Comparison of ENCODE assay signal across 8 mouse cellular contexts in genomic region chr8:60631504-60631934, GRCm38 (mm10). TPM values are rescaled to one million over a fixed set of nuclear protein-coding genes. Genes with fewer than 3 reads are reported as not detected.
DNase-seq lines count a peak whose midpoint lies in the region; ATAC-seq lines count a peak whose summit lies in the region.

No protein-coding gene starts in this region.

- H3K27me3 ChIP-seq in embryonic facial prominence, embryonic 14.5 days (replicated peaks; ENCODE audit: control insufficient read depth, insufficient read depth, low read length): 0 out of 2 replicates have a peak, but pooled peaks cover 4% of the 10 kb centered on the region
- peaks cover 19% of the 10 kb centered on the region for H3K27me3 ChIP-seq in limb, embryonic 12.5 days
- H3K27me3 ChIP-seq in midbrain, embryonic 13.5 days: peaks cover 32% of the 10 kb centered on the region

- peaks cover 4% of the 10 kb centered on the region; the same call in 1 of the 2 replicates for H3K4me1 ChIP-seq in embryonic facial prominence, embryonic 14.5 days (ENCODE audit: control insufficient read depth, insufficient read depth, low read length)
- peaks cover 8% of the 10 kb centered on the region for H3K4me1 ChIP-seq in limb, embryonic 12.5 days (replicated peaks)
- peaks cover 17% of the 10 kb centered on the region for H3K4me1 ChIP-seq in midbrain, embryonic 13.5 days (replicated peaks)

- under 1% methylated on average over 13 of the region's 13 CpGs for WGBS in embryonic facial prominence, embryonic 14.5 days
- WGBS in limb, embryonic 12.5 days: under 1% methylated on average over 13 of the region's 13 CpGs
- 1% methylated on average over 13 of the region's 13 CpGs for WGBS in midbrain, embryonic 13.5 days

- H3K27ac ChIP-seq in embryonic facial prominence, embryonic 14.5 days (replicated peaks; ENCODE audit: low read depth, low read length): no peak overlapping the region
- H3K27ac ChIP-seq in limb, embryonic 12.5 days: no peak overlapping the region
- no peak overlapping the region for H3K27ac ChIP-seq in midbrain, embryonic 13.5 days

- H3K36me3 ChIP-seq in embryonic facial prominence, embryonic 14.5 days (ENCODE audit: control insufficient read depth, insufficient read depth, low read length): no peaks in the 10 kb centered on the region
- H3K36me3 ChIP-seq in limb, embryonic 12.5 days: no peaks in the 10 kb centered on the region
- H3K36me3 ChIP-seq in midbrain, embryonic 13.5 days: no peaks in the 10 kb centered on the region

- H3K4me3 ChIP-seq in embryonic facial prominence, embryonic 14.5 days (ENCODE audit: low read depth, low read length): peak overlapping the region; percentile 66
- peak overlapping the region; percentile 32 for H3K4me3 ChIP-seq in limb, embryonic 12.5 days (replicated peaks)
- H3K4me3 ChIP-seq in midbrain, embryonic 13.5 days (replicated peaks): peak overlapping the region; percentile 70

- ATAC-seq in embryonic facial prominence, embryonic 14.5 days (ENCODE audit: low read depth): peak; percentile 37
- 0 out of 2 replicates have a peak, but pooled peaks have one; percentile 11 for ATAC-seq in limb, embryonic 12.5 days (ENCODE audit: insufficient number of reproducible peaks, insufficient read depth, low FRiP score, low TSS enrichment, low read depth)
- ATAC-seq in midbrain, embryonic 13.5 days: peak; percentile 18

- H3K4me2 ChIP-seq in embryonic facial prominence, embryonic 14.5 days (ENCODE audit: low read depth, low read length): peak overlapping the region; percentile 96
- peak overlapping the region; percentile 98 for H3K4me2 ChIP-seq in limb, embryonic 12.5 days
- peak overlapping the region; percentile 98 for H3K4me2 ChIP-seq in midbrain, embryonic 13.5 days (replicated peaks)

- H3K9me3 ChIP-seq in embryonic facial prominence, embryonic 14.5 days (ENCODE audit: control insufficient read depth, low read length): no peaks in the 10 kb centered on the region
- no peaks in the 10 kb centered on the region for H3K9me3 ChIP-seq in limb, embryonic 12.5 days
- no peaks in the 10 kb centered on the region for H3K9me3 ChIP-seq in midbrain, embryonic 13.5 days

- no peak overlapping the region for H3K9ac ChIP-seq in embryonic facial prominence, embryonic 14.5 days (ENCODE audit: low read depth, low read length)
- no peak overlapping the region for H3K9ac ChIP-seq in limb, embryonic 12.5 days (replicated peaks)
- H3K9ac ChIP-seq in midbrain, embryonic 13.5 days (replicated peaks): no peak overlapping the region

- DNase-seq in spleen, postnatal 36 days (ENCODE audit: low spot score in 2 of 2): peak; percentile 2 to 5
- no peak for DNase-seq in spleen, adult 12 weeks (ENCODE audit: low spot score)
- DNase-seq in embryonic facial prominence, embryonic 14.5 days (ENCODE audit: low spot score): peak; percentile 77
- DNase-seq in heart, adult 9 months (ENCODE audit: low spot score in 2 of 2): peak; percentile 70 to 77
- DNase-seq in kidney, adult 9 months: peak; percentile 94
- peak; percentile 13 to 63 for DNase-seq in spleen, postnatal 4 days (ENCODE audit: low spot score in 2 of 2)

RNA-seq across cellular contexts. Expression of gene Mfap3l, which starts 1.1 kb away (rescaled TPM):
- 3.1 and 3.6 TPM in 2 replicates for polyA plus RNA-seq in embryonic facial prominence, embryonic 14.5 days (2014; fragmentation: Nextera tagmentation; extraction: Ambion mirVana)
- polyA plus RNA-seq in limb, embryonic 12.5 days (2016; fragmentation: Nextera tagmentation; extraction: Ambion mirVana): 2.2 and 2.7 TPM in 2 replicates
- 0.86 and 1.1 TPM in 2 replicates for polyA plus RNA-seq in midbrain, embryonic 13.5 days (2015; fragmentation: Nextera tagmentation; extraction: Ambion mirVana)
